Mouse (Mus musculus): ENCODE measurements around the gene Naaladl2.

- TF ChIP-seq GATA1 (IDR thresholded peaks at IDR 0.05; ENCODE audit: low read length): no peak
- no peak for TF ChIP-seq TAL1 (IDR thresholded peaks at IDR 0.05; ENCODE audit: low read length)
These were observed 1171.1 kb downstream of the Naaladl2 start for GRCm38 (mm10) chr3:23972747-23973667.

Measured in erythroblast, embryonic 14.5 days (primary cell).